Mouse (Mus musculus) right cerebral cortex, postnatal 10 days (tissue): ENCODE measurements around the gene Emp2.

Experiments used
- DNase-seq, 2 experiments: peaks; one replicate each; pipeline ENCODE4 v3.0.0; 2021; ENCODE audit warnings: low spot score in 2 of 2

The Emp2 gene

GRCm38 (mm10) chr16:10236601-10237000 lies 77.2 kb downstream of the Emp2 start:
- no peak for DNase-seq
